Mouse (Mus musculus): ENCODE data around the gene Cemip2. TPM values are rescaled to one million over a fixed set of nuclear protein-coding genes. Genes with fewer than 3 reads are reported as not detected.

Cemip2 gene
- polyA plus RNA-seq, 1 experiment: 0.12 TPM

- Histone ChIP-seq H3K36me3 (replicated peaks; ENCODE audit: low read length) (peaks cover 15% of the 10 kb centered on the region), H3K4me1 (peaks cover 34% of the 10 kb centered on the region), H3K27me3 (replicated peaks) (no peaks in the 10 kb centered on the region), H3K4me3 (replicated peaks) (no peak overlapping the region), H3K9me3 (no peaks in the 10 kb centered on the region)
- TF ChIP-seq GATA1 (IDR thresholded peaks at IDR 0.05; ENCODE audit: borderline replicate concordance, low read length): no peak
- TF ChIP-seq FLI1 (IDR thresholded peaks at IDR 0.05; ENCODE audit: low read length): no peak
Observed at GRCm38 (mm10) chr19:21787004-21787480, 8.9 kb downstream of the Cemip2 start.

- Histone ChIP-seq H3K4me3 (replicated peaks) (no peak overlapping the region), H3K9me3 (no peaks in the 10 kb centered on the region), H3K27me3 (replicated peaks) (no peaks in the 10 kb centered on the region), H3K36me3 (replicated peaks; ENCODE audit: low read length) (peaks cover 32% of the 10 kb centered on the region), H3K4me1 (peaks cover 30% of the 10 kb centered on the region)
- no peak for TF ChIP-seq FLI1 (IDR thresholded peaks at IDR 0.05; ENCODE audit: low read length)
- no peak for TF ChIP-seq GATA1 (IDR thresholded peaks at IDR 0.05; ENCODE audit: borderline replicate concordance, low read length)
Observed at GRCm38 (mm10) chr19:21788999-21789398, 10.9 kb downstream of the Cemip2 start.

- peaks cover 38% of the 10 kb centered on the region for H3K36me3 ChIP-seq (replicated peaks; ENCODE audit: low read length)
- no peak for TF ChIP-seq FLI1 (IDR thresholded peaks at IDR 0.05; ENCODE audit: low read length)
- no peak for TF ChIP-seq GATA1 (IDR thresholded peaks at IDR 0.05; ENCODE audit: borderline replicate concordance, low read length)
- H3K9me3 ChIP-seq: no peaks in the 10 kb centered on the region
- H3K4me3 ChIP-seq (replicated peaks): no peak overlapping the region
- H3K27me3 ChIP-seq (replicated peaks): no peaks in the 10 kb centered on the region
- peaks cover 24% of the 10 kb centered on the region for H3K4me1 ChIP-seq
Observed at GRCm38 (mm10) chr19:21789676-21790075, 11.5 kb downstream of the Cemip2 start.

- TF ChIP-seq GATA1 (IDR thresholded peaks at IDR 0.05; ENCODE audit: borderline replicate concordance, low read length): no peak
- no peak for TF ChIP-seq FLI1 (IDR thresholded peaks at IDR 0.05; ENCODE audit: low read length)
Observed at GRCm38 (mm10) chr19:21791386-21791785, 13.2 kb downstream of the Cemip2 start.

GRCm38 (mm10) chr19:21791826-21792225, 13.7 kb downstream of the Cemip2 start:
- Histone ChIP-seq H3K4me1 (peaks cover 11% of the 10 kb centered on the region; the same call in 1 of the 2 replicates), H3K4me3 (replicated peaks) (no peak overlapping the region), H3K36me3 (replicated peaks; ENCODE audit: low read length) (peaks cover 51% of the 10 kb centered on the region), H3K27me3 (replicated peaks) (no peaks in the 10 kb centered on the region), H3K9me3 (no peaks in the 10 kb centered on the region)
- TF ChIP-seq FLI1 (IDR thresholded peaks at IDR 0.05; ENCODE audit: low read length) (no peak), GATA1 (IDR thresholded peaks at IDR 0.05; ENCODE audit: borderline replicate concordance, low read length) (no peak)

More at GRCm38 (mm10) chr19:21791386-21791785, 13.2 kb downstream of the Cemip2 start:
- Histone ChIP-seq H3K27me3 (replicated peaks) (no peaks in the 10 kb centered on the region), H3K9me3 (no peaks in the 10 kb centered on the region), H3K4me3 (replicated peaks) (no peak overlapping the region), H3K36me3 (replicated peaks; ENCODE audit: low read length) (peaks cover 49% of the 10 kb centered on the region), H3K4me1 (peaks cover 12% of the 10 kb centered on the region; the same call in 1 of the 2 replicates)

GRCm38 (mm10) chr19:21792587-21793175, 14.5 kb downstream of the Cemip2 start:
- Histone ChIP-seq H3K9me3 (no peaks in the 10 kb centered on the region), H3K4me1 (peaks cover 13% of the 10 kb centered on the region), H3K36me3 (replicated peaks; ENCODE audit: low read length) (peaks cover 59% of the 10 kb centered on the region), H3K4me3 (replicated peaks) (no peak overlapping the region), H3K27me3 (replicated peaks) (no peaks in the 10 kb centered on the region)
- TF ChIP-seq FLI1 (IDR thresholded peaks at IDR 0.05; ENCODE audit: low read length) (no peak), GATA1 (IDR thresholded peaks at IDR 0.05; ENCODE audit: borderline replicate concordance, low read length) (no peak)

- H3K4me3 ChIP-seq (replicated peaks): no peak overlapping the region
- H3K27me3 ChIP-seq (replicated peaks): no peaks in the 10 kb centered on the region
- H3K9me3 ChIP-seq: no peaks in the 10 kb centered on the region
- TF ChIP-seq GATA1 (IDR thresholded peaks at IDR 0.05; ENCODE audit: borderline replicate concordance, low read length) (no peak), FLI1 (IDR thresholded peaks at IDR 0.05; ENCODE audit: low read length) (no peak)
- peaks cover 71% of the 10 kb centered on the region for H3K36me3 ChIP-seq (replicated peaks; ENCODE audit: low read length)
- peaks cover 28% of the 10 kb centered on the region for H3K4me1 ChIP-seq
Observed at GRCm38 (mm10) chr19:21794569-21794968, 16.4 kb downstream of the Cemip2 start.

GRCm38 (mm10) chr19:21796333-21796732, 18.2 kb downstream of the Cemip2 start:
- no peaks in the 10 kb centered on the region for H3K27me3 ChIP-seq (replicated peaks)
- peaks cover 71% of the 10 kb centered on the region for H3K36me3 ChIP-seq (replicated peaks; ENCODE audit: low read length)

GRCm38 (mm10) chr19:21798700-21799099, 20.6 kb downstream of the Cemip2 start:
- no peak for TF ChIP-seq GATA1 (IDR thresholded peaks at IDR 0.05; ENCODE audit: borderline replicate concordance, low read length)
- H3K27me3 ChIP-seq (replicated peaks): no peaks in the 10 kb centered on the region
- H3K9me3 ChIP-seq: no peaks in the 10 kb centered on the region
- H3K4me3 ChIP-seq (replicated peaks): no peak overlapping the region
- peaks cover 74% of the 10 kb centered on the region for H3K36me3 ChIP-seq (replicated peaks; ENCODE audit: low read length)
- H3K4me1 ChIP-seq: peaks cover 44% of the 10 kb centered on the region

More at GRCm38 (mm10) chr19:21796333-21796732, 18.2 kb downstream of the Cemip2 start:
- TF ChIP-seq FLI1 (IDR thresholded peaks at IDR 0.05; ENCODE audit: low read length): no peak
- no peak for TF ChIP-seq GATA1 (IDR thresholded peaks at IDR 0.05; ENCODE audit: borderline replicate concordance, low read length)
- Histone ChIP-seq H3K9me3 (no peaks in the 10 kb centered on the region), H3K4me3 (replicated peaks) (no peak overlapping the region), H3K4me1 (peaks cover 43% of the 10 kb centered on the region)
